Mouse (Mus musculus) thymus, adult 18-20 months (tissue): ENCODE measurements around the gene 4933406M09Rik.
A peak's percentile ranks its signal among the peaks of the same experiment; 100 is the strongest.

ENCODE experiments used
- DNase-seq, 2 experiments: peaks; one replicate each; pipeline ENCODE4 v3.0.0; 2022; ENCODE audit warnings: mixed read lengths in 2 of 2

4933406M09Rik gene

GRCm38 (mm10) chr1:134385666-134386065, at the start of gene 4933406M09Rik:
Gene 4933406M09Rik, plus strand, starts transcription at chr1:134385940.
- DNase-seq, result no peak

- no peak for DNase-seq
Measured at GRCm38 (mm10) chr1:134336958-134337710, 48.6 kb upstream of the 4933406M09Rik start.

DNA sequence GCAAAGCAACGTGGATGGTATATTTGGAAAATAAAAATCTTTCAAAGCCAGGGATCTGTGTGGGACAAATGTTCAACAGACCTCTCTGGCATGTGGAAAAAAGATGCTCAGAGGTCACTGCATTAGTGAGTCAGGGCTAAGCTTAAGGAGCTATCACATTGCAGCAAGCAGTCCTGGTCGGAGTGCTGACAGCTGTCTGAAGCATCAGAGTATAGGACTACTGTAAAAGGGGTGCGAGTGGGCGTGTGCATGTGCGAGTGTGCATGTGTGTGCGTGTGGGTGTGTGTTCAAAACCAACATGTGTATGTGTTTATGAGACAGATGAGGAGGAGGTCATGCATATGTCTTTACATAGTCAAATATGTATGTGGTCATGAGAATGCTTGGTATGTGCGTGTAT, 46.6 kb upstream of the 4933406M09Rik start:
- no peak for DNase-seq

GRCm38 (mm10) chr1:134339757-134340619, 45.8 kb upstream of the 4933406M09Rik start:
- no peak for DNase-seq

- no peak for DNase-seq
Measured at GRCm38 (mm10) chr1:134341641-134342277, 44.0 kb upstream of the 4933406M09Rik start.

- no peak for DNase-seq
Measured at GRCm38 (mm10) chr1:134342278-134342664, 43.5 kb upstream of the 4933406M09Rik start.

DNA sequence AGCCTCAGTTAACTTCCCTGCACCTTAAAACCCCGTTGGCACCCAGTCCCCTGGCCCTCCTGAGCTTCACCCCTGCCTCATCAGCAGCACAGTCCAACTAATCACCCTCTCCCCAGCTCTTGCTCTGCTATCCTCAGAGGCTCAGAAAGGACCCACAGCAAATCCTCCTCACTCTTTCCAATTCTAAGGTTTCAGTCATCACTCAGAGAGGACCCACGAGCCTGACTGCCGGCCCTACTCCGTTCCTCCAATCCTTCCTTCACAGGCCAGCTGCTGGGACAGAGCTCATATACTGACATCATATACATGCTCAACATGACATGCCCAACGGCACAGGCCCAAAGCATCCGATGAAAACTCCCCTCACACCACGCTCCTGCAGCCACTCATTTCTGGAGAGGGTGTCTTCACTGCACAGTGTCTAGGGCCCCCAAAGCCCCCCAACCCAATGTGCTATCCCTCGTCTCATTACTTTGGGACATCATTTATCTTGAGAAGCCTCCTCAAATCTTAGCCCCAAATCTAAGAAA, 42.9 kb upstream of the 4933406M09Rik start:
- no peak for DNase-seq

- no peak for DNase-seq
Measured at GRCm38 (mm10) chr1:134343567-134343966, 42.2 kb upstream of the 4933406M09Rik start.

DNA sequence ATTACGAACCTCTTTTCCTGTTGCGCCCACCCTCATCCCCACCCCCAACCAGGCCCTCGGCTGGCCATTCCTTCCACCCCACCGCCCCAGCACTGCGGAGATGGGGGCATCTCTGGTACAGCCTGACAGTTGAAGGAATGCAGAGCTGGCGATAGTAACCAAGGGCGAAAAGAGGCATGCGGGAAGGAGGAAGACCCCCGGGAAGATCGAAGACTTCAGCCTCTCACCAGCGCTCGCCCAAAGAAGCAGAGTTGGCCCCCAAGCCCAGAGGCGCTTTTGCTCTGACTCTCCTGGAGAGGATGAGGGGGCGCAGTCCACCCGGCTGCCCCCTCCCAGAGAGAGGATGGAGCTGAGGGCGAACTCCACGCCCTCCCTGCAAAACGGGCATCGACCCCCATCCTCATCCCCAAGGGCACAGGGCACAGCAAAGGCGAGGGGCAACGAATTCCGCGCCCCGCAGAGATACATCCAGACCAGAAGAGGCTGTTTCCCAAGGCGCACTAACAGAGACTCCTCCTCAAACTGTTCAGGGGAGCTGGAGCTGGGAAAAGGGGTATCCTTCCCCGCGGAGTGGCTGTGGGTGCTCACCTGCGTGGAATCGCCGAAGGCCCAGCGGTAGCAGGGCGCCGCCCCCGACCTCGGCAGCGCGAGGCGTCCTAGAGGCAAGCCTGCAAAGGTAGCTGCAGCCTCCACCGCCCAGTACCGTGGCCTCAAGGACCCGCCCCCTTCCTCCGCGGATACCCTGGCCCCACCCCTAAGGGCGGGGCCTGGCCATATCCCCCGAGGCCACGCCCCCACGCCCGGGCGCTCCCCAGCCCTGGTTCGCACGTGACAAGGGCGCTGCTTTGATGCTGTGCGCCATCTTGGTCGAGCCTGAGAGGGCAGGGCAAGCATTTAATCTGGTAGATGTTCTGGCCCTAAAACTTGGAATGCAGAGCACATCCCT, 41.5 kb upstream of the 4933406M09Rik start:
- peak; percentile 23 to 38 for DNase-seq

DNA sequence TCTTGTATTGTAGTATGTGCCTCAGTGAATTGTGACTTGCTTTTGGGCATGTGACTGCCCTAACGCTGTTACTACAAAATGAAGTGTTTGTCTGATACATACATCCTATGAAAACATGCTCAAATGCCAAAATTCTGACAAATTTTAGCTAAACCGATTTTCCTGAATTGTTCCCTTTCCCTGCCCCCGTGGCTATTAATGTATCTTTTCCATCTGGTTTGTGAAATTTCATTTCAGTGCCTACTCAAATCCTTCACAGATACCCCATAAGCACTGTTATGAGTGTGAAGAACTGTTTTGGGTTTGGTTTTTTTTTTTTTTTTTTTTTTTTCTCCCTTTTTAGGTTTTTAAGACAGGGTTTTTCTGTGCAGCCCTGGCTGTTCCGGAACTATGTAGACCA, 40.7 kb upstream of the 4933406M09Rik start:
- DNase-seq, result no peak

DNA sequence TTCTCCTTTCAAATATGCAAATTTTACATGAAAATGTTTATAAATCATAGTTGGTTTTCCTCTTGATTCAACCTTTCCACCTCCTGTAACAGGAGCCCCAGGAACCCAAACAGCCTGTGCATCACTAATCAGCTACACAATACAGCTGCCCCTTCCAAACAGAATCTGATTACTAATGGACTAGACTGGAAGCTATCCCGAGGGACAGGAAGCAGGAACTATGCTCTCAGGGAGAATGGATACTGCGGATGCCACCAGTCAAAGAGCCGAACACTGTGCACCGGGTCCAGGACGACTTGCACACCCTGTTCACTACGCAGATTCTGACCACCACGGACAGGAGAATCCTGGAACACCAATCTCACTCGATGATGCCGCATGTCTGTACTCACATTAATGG, 37.9 kb upstream of the 4933406M09Rik start:
- DNase-seq, result no peak

GRCm38 (mm10) chr1:134353326-134353725, 32.4 kb upstream of the 4933406M09Rik start:
- DNase-seq, result no peak

GRCm38 (mm10) chr1:134357461-134357860, 28.3 kb upstream of the 4933406M09Rik start:
- no peak for DNase-seq

- DNase-seq, result no peak
Measured at GRCm38 (mm10) chr1:134360656-134361055, 25.1 kb upstream of the 4933406M09Rik start.

- no peak for DNase-seq
Measured at GRCm38 (mm10) chr1:134361195-134361856, 24.4 kb upstream of the 4933406M09Rik start.

- peak; percentile 89 to 91 for DNase-seq
Measured at GRCm38 (mm10) chr1:134361857-134362212, 23.9 kb upstream of the 4933406M09Rik start, which contains the start of gene Tmem183a. Gene Tmem183a, minus strand, starts transcription at chr1:134361979.

DNA sequence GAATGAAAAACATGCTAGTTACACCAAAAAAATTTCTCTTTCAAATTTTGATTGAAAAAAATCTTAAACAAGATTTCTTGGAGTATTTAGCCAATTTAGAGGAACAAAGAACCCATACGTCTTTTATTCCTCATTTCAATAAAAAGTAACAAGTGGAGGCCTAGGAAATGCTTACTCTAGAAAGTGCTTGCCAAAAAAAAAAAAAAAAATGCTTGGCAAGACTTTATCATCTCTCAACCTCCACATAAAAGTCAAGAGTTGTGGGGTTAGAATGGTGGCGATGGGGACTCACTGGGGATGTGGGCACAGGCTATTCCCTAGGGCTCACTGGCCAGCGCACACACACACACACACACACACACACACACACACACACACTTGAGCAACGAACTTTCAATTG, 22.5 kb upstream of the 4933406M09Rik start:
- DNase-seq, result no peak

DNA sequence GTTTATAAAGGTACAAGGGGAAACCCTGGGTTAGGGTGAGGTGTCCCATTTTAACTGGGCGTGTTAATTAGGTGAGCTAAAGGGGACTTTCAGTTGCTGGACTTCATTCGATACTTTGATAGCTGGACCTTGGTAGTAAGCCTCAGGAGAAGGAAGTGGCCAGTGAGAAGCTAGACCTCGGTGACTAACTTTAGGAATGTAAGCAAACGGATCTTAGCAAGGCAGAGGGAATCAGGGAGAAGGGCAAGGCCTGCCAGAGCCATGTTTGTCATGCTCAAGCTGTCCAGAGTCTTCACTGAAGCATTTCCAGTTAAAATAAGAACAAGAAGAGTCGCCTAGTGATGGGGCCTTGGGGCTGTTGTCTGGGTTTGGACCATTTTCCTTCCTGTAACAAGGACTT, 20.2 kb upstream of the 4933406M09Rik start:
- DNase-seq, result no peak

DNA sequence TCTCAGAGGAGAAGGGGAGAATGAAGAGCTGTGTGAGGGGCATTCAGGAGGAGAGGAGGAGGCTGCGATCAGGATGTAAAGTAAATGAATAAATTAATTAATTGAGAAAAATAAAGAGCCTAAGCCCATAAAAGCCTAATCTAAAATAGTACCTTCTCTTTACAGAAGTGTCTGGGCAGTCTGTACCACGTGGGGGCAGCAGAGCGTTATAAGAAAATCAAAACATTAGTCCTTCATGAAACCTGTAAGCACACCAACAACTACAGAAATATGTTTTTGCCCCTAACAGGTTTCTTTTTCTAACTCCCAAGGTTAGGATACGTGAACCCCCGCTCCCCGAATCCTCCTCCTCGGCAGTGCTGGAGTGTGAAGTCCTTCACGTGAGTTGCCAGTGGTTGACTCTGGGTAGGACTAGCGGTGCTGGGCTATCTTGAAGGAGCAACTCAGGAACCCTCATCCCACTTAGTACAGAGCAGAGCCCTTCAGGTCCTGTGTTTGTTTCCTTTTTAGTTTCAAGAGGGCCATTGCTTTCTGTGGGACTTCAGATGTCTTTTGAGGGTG, 16.9 kb upstream of the 4933406M09Rik start:
- peak in 1 of 2 experiments; percentile 8 for DNase-seq

GRCm38 (mm10) chr1:134374124-134374523, 11.6 kb upstream of the 4933406M09Rik start:
- DNase-seq, result no peak

DNA sequence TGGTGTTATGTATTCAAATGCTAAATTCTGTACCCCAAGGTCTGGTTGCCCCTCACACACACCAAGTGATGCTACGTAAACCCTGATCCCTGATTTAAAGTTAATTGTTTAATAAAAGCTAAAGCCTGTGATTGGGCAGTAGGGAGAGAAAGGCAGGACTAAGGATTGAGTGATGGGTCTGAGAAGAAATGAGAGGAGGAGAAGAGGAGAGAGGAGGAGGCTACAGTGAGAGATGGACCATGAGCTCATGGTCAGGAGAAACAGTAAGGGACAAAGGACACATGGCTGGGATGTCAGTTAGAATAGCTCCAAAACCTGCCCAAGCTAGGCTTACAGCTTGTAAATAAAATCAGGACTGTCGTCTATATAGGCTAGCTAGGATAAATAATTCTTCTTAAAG, 4.7 kb upstream of the 4933406M09Rik start:
- DNase-seq, result no peak
